Mouse (Mus musculus) bone marrow macrophage, adult 2 months (primary cell): ENCODE data around the gene Gfpt1. TPM values are rescaled to one million over a fixed set of nuclear protein-coding genes. Genes with fewer than 3 reads are reported as not detected.
"Not testable (repeated sequence)": the region's sequence is repeated elsewhere in the genome, so short reads cannot be mapped to it uniquely, and the experiment has no call there.

Experiments used
- H3K27ac ChIP-seq: 2 replicates; pipeline ENCODE4 v1.5.1; 2012; ENCODE audit warnings: low read depth, low read length; ENCODE audit not compliant: insufficient read depth
- H3K4me1 ChIP-seq: 2 replicates; pipeline ENCODE4 v1.6.1; 2012; ENCODE audit warnings: low read length; ENCODE audit not compliant: control insufficient read depth, insufficient read depth
- H3K4me3 ChIP-seq: 2 replicates; pipeline ENCODE4 v1.5.1; 2012; ENCODE audit warnings: mild to moderate bottlenecking, low read length, moderate library complexity; ENCODE audit not compliant: insufficient read depth
- CTCF ChIP-seq: IDR thresholded peaks from 2 replicates; pipeline ENCODE4 v1.5.1; 2012; ENCODE audit warnings: low read depth, mild to moderate bottlenecking, low read length, moderate library complexity
- POLR2A ChIP-seq: IDR thresholded peaks from 2 replicates; pipeline ENCODE4 v1.6.1; 2012; ENCODE audit warnings: mild to moderate bottlenecking, low read depth, low read length, borderline replicate concordance
- polyA plus RNA-seq: library from polyadenylated mRNA; stranded (reverse); fragments of >200 nt; gene quantifications from 2 replicates; pipeline ENCODE4 v1.2.4, GENCODE M21; 2012; ENCODE audit not compliant: missing spikeins, insufficient read depth, insufficient read length

Gene Gfpt1
- polyA plus RNA-seq, 1 experiment, result 14.6 TPM

- H3K27ac ChIP-seq, result no peak overlapping the region
- peaks cover 24% of the 10 kb centered on the region for H3K4me1 ChIP-seq
- no peak for TF ChIP-seq POLR2A
- no peak for TF ChIP-seq CTCF
- H3K4me3 ChIP-seq, result no peak overlapping the region
Observed at GRCm38 (mm10) chr6:87040971-87041370, 1.7 kb upstream of the Gfpt1 start.

- 0 out of 2 replicates have a peak overlapping the region, but pooled peaks have one; percentile 66 for H3K4me3 ChIP-seq
- no peak overlapping the region for H3K27ac ChIP-seq
- peaks cover 25% of the 10 kb centered on the region for H3K4me1 ChIP-seq
- TF ChIP-seq CTCF (no peak), POLR2A (no peak)
Observed at GRCm38 (mm10) chr6:87041431-87041830, 1.2 kb upstream of the Gfpt1 start.

- TF ChIP-seq CTCF (no peak), POLR2A (no peak)
- Histone ChIP-seq H3K4me1 (peaks cover 25% of the 10 kb centered on the region), H3K27ac (peak overlapping the region; percentile 79), H3K4me3 (peak overlapping the region; percentile 66)
Observed at GRCm38 (mm10) chr6:87042004-87042336, 676 bp upstream of the Gfpt1 start.

GRCm38 (mm10) chr6:87043131-87043516, 478 bp downstream of the Gfpt1 start:
- Histone ChIP-seq H3K4me3 (peak overlapping the region; percentile 80), H3K27ac (peak overlapping the region; percentile 23; the same call in 1 of the 2 replicates), H3K4me1 (peaks cover 18% of the 10 kb centered on the region)
- TF ChIP-seq POLR2A (no peak), CTCF (no peak)

GRCm38 (mm10) chr6:87044895-87045294, 2.2 kb downstream of the Gfpt1 start:
- Histone ChIP-seq H3K4me3 (no peak overlapping the region), H3K27ac (no peak overlapping the region), H3K4me1 (peaks cover 21% of the 10 kb centered on the region)
- TF ChIP-seq POLR2A (no peak), CTCF (no peak)

- TF ChIP-seq POLR2A (no peak), CTCF (no peak)
- H3K4me3 ChIP-seq, result no peak overlapping the region
- peaks cover 21% of the 10 kb centered on the region for H3K4me1 ChIP-seq
- no peak overlapping the region for H3K27ac ChIP-seq
Observed at GRCm38 (mm10) chr6:87045507-87045906, 2.9 kb downstream of the Gfpt1 start.

- not testable (repeated sequence) for H3K4me3 ChIP-seq, H3K27ac ChIP-seq
- peaks cover 17% of the 10 kb centered on the region for H3K4me1 ChIP-seq
Observed at GRCm38 (mm10) chr6:87048712-87049111, 6.1 kb downstream of the Gfpt1 start.

- no peak overlapping the region for H3K4me3 ChIP-seq
- H3K4me1 ChIP-seq, result peaks cover 7% of the 10 kb centered on the region
- no peak overlapping the region for H3K27ac ChIP-seq
- TF ChIP-seq POLR2A (no peak), CTCF (no peak)
Observed at GRCm38 (mm10) chr6:87051886-87052425, 9.3 kb downstream of the Gfpt1 start.

- no peak for TF ChIP-seq POLR2A
- no peak overlapping the region for H3K27ac ChIP-seq
Observed at GRCm38 (mm10) chr6:87054193-87054592, 11.5 kb downstream of the Gfpt1 start.

GRCm38 (mm10) chr6:87059754-87060153, 17.1 kb downstream of the Gfpt1 start:
- Histone ChIP-seq H3K27ac (no peak overlapping the region), H3K4me3 (no peak overlapping the region), H3K4me1 (0 out of 2 replicates have a peak, but pooled peaks cover 1% of the 10 kb centered on the region)
- TF ChIP-seq POLR2A (no peak), CTCF (no peak)

More at GRCm38 (mm10) chr6:87054193-87054592, 11.5 kb downstream of the Gfpt1 start:
- Histone ChIP-seq H3K4me1 (peaks cover 7% of the 10 kb centered on the region), H3K4me3 (no peak overlapping the region)

- H3K4me1 ChIP-seq, result peaks cover 11% of the 10 kb centered on the region
- TF ChIP-seq POLR2A (no peak), CTCF (no peak)
- H3K4me3 ChIP-seq, result no peak overlapping the region
- no peak overlapping the region for H3K27ac ChIP-seq
Observed at GRCm38 (mm10) chr6:87063586-87063985, 20.9 kb downstream of the Gfpt1 start.
